Mouse (Mus musculus): ENCODE measurements around the gene 2610008E11Rik. TPM values are rescaled to one million over a fixed set of nuclear protein-coding genes. Genes with fewer than 3 reads are reported as not detected.

The 2610008E11Rik gene
- 10 to 100 TPM; 19.3 to 19.9 TPM for polyA plus RNA-seq (2017; shearing (Covaris generic))

DNA sequence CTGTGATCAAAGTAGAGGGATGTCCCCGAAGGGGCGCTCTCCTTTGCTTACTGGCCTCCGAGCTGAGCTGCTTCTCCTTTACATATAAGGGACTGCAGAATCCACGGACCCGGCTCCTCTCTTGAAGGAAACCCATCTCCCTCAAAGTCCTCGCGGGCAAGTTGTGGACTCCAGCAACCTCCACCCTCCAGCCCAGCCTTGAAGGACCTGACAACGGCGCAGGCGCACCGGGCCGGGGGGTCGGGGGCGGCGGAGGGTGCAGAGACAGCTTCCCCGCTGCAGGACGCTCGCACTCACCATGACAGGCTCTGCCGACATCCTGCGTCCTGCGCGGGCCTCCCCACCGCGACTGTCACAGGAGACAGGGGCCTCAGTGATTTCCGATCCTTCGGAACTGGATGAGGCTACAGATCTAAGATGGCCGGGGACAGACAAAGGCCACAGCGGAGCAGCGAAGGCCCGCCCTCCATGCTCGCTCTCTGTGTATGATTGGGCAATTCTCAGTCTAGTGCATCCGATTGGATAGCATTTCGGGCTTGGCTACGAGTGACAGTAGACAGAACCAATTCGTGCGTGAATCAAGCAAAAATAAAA lies at the start of gene 2610008E11Rik:
Gene 2610008E11Rik (minus strand): TSS at position 440 of the 594 bp plus-strand sequence.

GRCm38 (mm10) chr10:79028441-79028840 lies 69.0 kb downstream of the 2610008E11Rik start, which contains the start of gene Olfr57:
Gene Olfr57 (plus strand): TSS chr10:79028741.

Other genes starting within 250 kb of the 2610008E11Rik start
- not detected for gene Olfr1356, start 245.4 kb downstream of the 2610008E11Rik start, polyA plus RNA-seq (2017; shearing (Covaris generic))
- gene Olfr1355, start 222.1 kb downstream of the 2610008E11Rik start, polyA plus RNA-seq (2017; shearing (Covaris generic)), result not detected
- gene Olfr1354, start 184.4 kb downstream of the 2610008E11Rik start, polyA plus RNA-seq (2017; shearing (Covaris generic)), result not detected
- gene Olfr8, start 147.0 kb downstream of the 2610008E11Rik start, polyA plus RNA-seq (2017; shearing (Covaris generic)), result not detected
- not detected for gene Olfr1353, start 134.3 kb downstream of the 2610008E11Rik start, polyA plus RNA-seq (2017; shearing (Covaris generic))
- not detected for gene Olfr1352, start 116.5 kb downstream of the 2610008E11Rik start, polyA plus RNA-seq (2017; shearing (Covaris generic))
- gene Olfr1351, start 85.1 kb downstream of the 2610008E11Rik start, polyA plus RNA-seq (2017; shearing (Covaris generic)), result under 1 TPM; 0.06 to 0.32 TPM
- gene Olfr57, start 68.9 kb downstream of the 2610008E11Rik start, polyA plus RNA-seq (2017; shearing (Covaris generic)), result under 1 TPM in 1 of 2 experiments, not detected in 1; 0.38 TPM
- not detected for gene Vmn2r80, start 51.2 kb upstream of the 2610008E11Rik start, polyA plus RNA-seq (2017; shearing (Covaris generic))
- not detected for gene Vmn2r81, start 150.1 kb upstream of the 2610008E11Rik start, polyA plus RNA-seq (2017; shearing (Covaris generic))